Mouse (Mus musculus): Measurements from ENCODE around the gene Pigx. TPM values are rescaled to one million over a fixed set of nuclear protein-coding genes. Genes with fewer than 3 reads are reported as not detected.

The Pigx gene
- total and polyA plus RNA-seq, 3 experiments: 16.7 to 38.5 (median 35.6) TPM

- TF ChIP-seq TAL1 (conservative IDR thresholded peaks at IDR 0.05; ENCODE audit: low read depth, low read length): no peak
- no peak for TF ChIP-seq GATA2 (IDR thresholded peaks at IDR 0.05; ENCODE audit: borderline replicate concordance, low read depth, low read length)
- TF ChIP-seq GATA1 (IDR thresholded peaks at IDR 0.05; ENCODE audit: borderline replicate concordance, low read length): no peak
- no peak for TF ChIP-seq CTCF (IDR thresholded peaks at IDR 0.05; ENCODE audit: low read depth, low read length)
- no peak for TF ChIP-seq POLR2AphosphoS5 (IDR thresholded peaks at IDR 0.05; ENCODE audit: insufficient replicate concordance, low read depth, low read length)
- no peaks in the 10 kb centered on the region for H3K9me3 ChIP-seq (replicated peaks)
- H3K27me3 ChIP-seq (ENCODE audit: insufficient read depth, low read length): peaks cover 44% of the 10 kb centered on the region
- H3K4me1 ChIP-seq (ENCODE audit: insufficient read depth, low read depth, low read length): peaks cover 25% of the 10 kb centered on the region
- DNase-seq (ENCODE audit: low spot score): no peak
- no peak overlapping the region for H3K4me3 ChIP-seq (ENCODE audit: low read depth, low read length)
- ATAC-seq (ENCODE audit: extremely low read depth, insufficient number of reproducible peaks, low FRiP score, poor library complexity, severe bottlenecking): no peak
- no peaks in the 10 kb centered on the region for H3K36me3 ChIP-seq (replicated peaks)
These were observed 33.6 kb upstream of the Pigx start for GRCm38 (mm10) chr16:32133148-32133547.

GRCm38 (mm10) chr16:32130190-32130826 lies 30.8 kb upstream of the Pigx start:
- Histone ChIP-seq H3K4me3 (ENCODE audit: low read depth, low read length) (no peak overlapping the region; the same call in 1 of the 2 replicates), H3K4me1 (ENCODE audit: insufficient read depth, low read depth, low read length) (peaks cover 18% of the 10 kb centered on the region), H3K9me3 (replicated peaks) (no peaks in the 10 kb centered on the region), H3K27me3 (ENCODE audit: insufficient read depth, low read length) (peaks cover 43% of the 10 kb centered on the region), H3K36me3 (replicated peaks) (no peaks in the 10 kb centered on the region)
- TF ChIP-seq GATA1 (IDR thresholded peaks at IDR 0.05; ENCODE audit: borderline replicate concordance, low read length) (no peak), TAL1 (conservative IDR thresholded peaks at IDR 0.05; ENCODE audit: low read depth, low read length) (no peak), GATA2 (IDR thresholded peaks at IDR 0.05; ENCODE audit: borderline replicate concordance, low read depth, low read length) (no peak)
- DNase-seq (ENCODE audit: low spot score): no peak
- no peak for ATAC-seq (ENCODE audit: extremely low read depth, insufficient number of reproducible peaks, low FRiP score, poor library complexity, severe bottlenecking)

- Histone ChIP-seq H3K4me3 (ENCODE audit: low read depth, low read length) (no peak overlapping the region), H3K4me1 (ENCODE audit: insufficient read depth, low read depth, low read length) (peaks cover 18% of the 10 kb centered on the region), H3K36me3 (replicated peaks) (no peaks in the 10 kb centered on the region), H3K27me3 (ENCODE audit: insufficient read depth, low read length) (peaks cover 43% of the 10 kb centered on the region), H3K9me3 (replicated peaks) (no peaks in the 10 kb centered on the region)
- ATAC-seq (ENCODE audit: extremely low read depth, insufficient number of reproducible peaks, low FRiP score, poor library complexity, severe bottlenecking) (no peak), DNase-seq (ENCODE audit: low spot score) (no peak)
- TF ChIP-seq TAL1 (conservative IDR thresholded peaks at IDR 0.05; ENCODE audit: low read depth, low read length): no peak
- no peak for TF ChIP-seq GATA1 (IDR thresholded peaks at IDR 0.05; ENCODE audit: borderline replicate concordance, low read length)
- TF ChIP-seq POLR2AphosphoS5 (IDR thresholded peaks at IDR 0.05; ENCODE audit: insufficient replicate concordance, low read depth, low read length): no peak
- no peak for TF ChIP-seq GATA2 (IDR thresholded peaks at IDR 0.05; ENCODE audit: borderline replicate concordance, low read depth, low read length)
- TF ChIP-seq CTCF (IDR thresholded peaks at IDR 0.05; ENCODE audit: low read depth, low read length): no peak
These were observed 30.1 kb upstream of the Pigx start for GRCm38 (mm10) chr16:32129449-32130189.

- Histone ChIP-seq H3K4me3 (ENCODE audit: low read depth, low read length) (no peak overlapping the region), H3K4me1 (ENCODE audit: insufficient read depth, low read depth, low read length) (peaks cover 18% of the 10 kb centered on the region), H3K27me3 (ENCODE audit: insufficient read depth, low read length) (peaks cover 46% of the 10 kb centered on the region), H3K9me3 (replicated peaks) (no peaks in the 10 kb centered on the region), H3K36me3 (replicated peaks) (no peaks in the 10 kb centered on the region)
- TF ChIP-seq TAL1 (conservative IDR thresholded peaks at IDR 0.05; ENCODE audit: low read depth, low read length) (no peak), CTCF (IDR thresholded peaks at IDR 0.05; ENCODE audit: low read depth, low read length) (no peak), POLR2AphosphoS5 (IDR thresholded peaks at IDR 0.05; ENCODE audit: insufficient replicate concordance, low read depth, low read length) (no peak), GATA1 (IDR thresholded peaks at IDR 0.05; ENCODE audit: borderline replicate concordance, low read length) (no peak), GATA2 (IDR thresholded peaks at IDR 0.05; ENCODE audit: borderline replicate concordance, low read depth, low read length) (no peak)
- DNase-seq (ENCODE audit: low spot score) (no peak), ATAC-seq (ENCODE audit: extremely low read depth, insufficient number of reproducible peaks, low FRiP score, poor library complexity, severe bottlenecking) (no peak)
These were observed 27.5 kb upstream of the Pigx start for GRCm38 (mm10) chr16:32127046-32127445.

- H3K4me3 ChIP-seq (ENCODE audit: low read depth, low read length): no peak overlapping the region
- no peak for DNase-seq (ENCODE audit: low spot score)
- H3K27me3 ChIP-seq (ENCODE audit: insufficient read depth, low read length): peaks cover 43% of the 10 kb centered on the region
- no peak for ATAC-seq (ENCODE audit: extremely low read depth, insufficient number of reproducible peaks, low FRiP score, poor library complexity, severe bottlenecking)
- H3K9me3 ChIP-seq (replicated peaks): no peaks in the 10 kb centered on the region
- H3K4me1 ChIP-seq (ENCODE audit: insufficient read depth, low read depth, low read length): peaks cover 8% of the 10 kb centered on the region
- no peaks in the 10 kb centered on the region for H3K36me3 ChIP-seq (replicated peaks)
- TF ChIP-seq TAL1 (conservative IDR thresholded peaks at IDR 0.05; ENCODE audit: low read depth, low read length) (no peak), POLR2AphosphoS5 (IDR thresholded peaks at IDR 0.05; ENCODE audit: insufficient replicate concordance, low read depth, low read length) (no peak), GATA2 (IDR thresholded peaks at IDR 0.05; ENCODE audit: borderline replicate concordance, low read depth, low read length) (no peak), CTCF (IDR thresholded peaks at IDR 0.05; ENCODE audit: low read depth, low read length) (no peak), GATA1 (IDR thresholded peaks at IDR 0.05; ENCODE audit: borderline replicate concordance, low read length) (no peak)
These were observed 25.8 kb upstream of the Pigx start for GRCm38 (mm10) chr16:32125364-32125763.
